Mouse (Mus musculus) CD4-positive, CD25-positive, alpha-beta regulatory T cell, adult 2 months (primary cell): ENCODE results near the gene 1700017D01Rik.
"Not testable (repeated sequence)": the region's sequence is repeated elsewhere in the genome, so short reads cannot be mapped to it uniquely, and the experiment has no call there.

Experiments
- DNase-seq: peaks from one replicate; pipeline ENCODE4 v3.0.0-alpha.2; 2012; ENCODE audit warnings: low read depth, low spot score

Gene 1700017D01Rik

GRCm38 (mm10) chr19:11130776-11131175 lies at the start of gene 1700017D01Rik:
1700017D01Rik (minus strand) TSS chr19:11130876.
- DNase-seq: not testable (repeated sequence)

DNA sequence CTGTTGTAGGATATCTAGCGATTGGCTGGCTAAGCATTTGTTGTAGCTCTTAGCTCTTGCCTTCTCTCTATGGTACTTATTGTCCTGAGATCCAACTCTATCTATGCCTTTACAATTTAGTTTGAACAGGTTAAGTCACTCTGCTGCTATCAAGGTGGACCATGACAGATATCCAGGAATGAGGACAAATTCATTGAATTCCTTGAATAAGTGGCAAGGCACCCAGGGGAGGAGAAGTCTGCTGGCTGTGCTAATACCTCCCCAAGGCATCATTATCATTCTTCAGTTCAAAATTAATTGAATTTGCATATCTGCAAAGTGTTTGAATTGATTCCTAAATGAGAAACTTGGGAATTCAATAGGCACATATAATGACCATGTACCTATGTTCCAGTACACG lies 46.8 kb upstream of the 1700017D01Rik start:
- no peak for DNase-seq

DNA sequence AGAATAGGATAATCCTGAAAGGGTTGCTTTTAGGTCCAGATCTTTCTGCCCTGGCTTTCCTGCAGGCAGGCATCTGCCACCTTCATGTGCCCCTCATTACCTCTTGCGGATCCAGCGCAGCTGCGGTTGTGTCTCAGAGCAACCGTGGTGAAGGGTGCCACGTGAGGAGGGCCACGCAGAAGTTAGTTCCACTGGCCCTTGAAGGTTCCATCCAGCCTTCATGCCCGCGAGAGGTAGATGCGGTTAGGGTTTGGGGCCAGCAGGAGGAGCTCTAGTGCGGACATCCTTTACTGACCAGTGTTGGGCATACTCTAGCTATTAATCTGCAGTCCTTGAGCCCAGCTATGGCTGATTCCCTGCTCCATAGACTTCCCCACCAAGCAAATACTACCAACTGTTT lies 34.5 kb upstream of the 1700017D01Rik start, which contains the start of gene 1700025F22Rik:
Gene 1700025F22Rik, minus strand, starts transcription at position 149 of the 400 bp plus-strand sequence.
- peak; percentile 57 for DNase-seq

- not testable (repeated sequence) for DNase-seq
These were observed 27.2 kb upstream of the 1700017D01Rik start for GRCm38 (mm10) chr19:11157890-11158289.

GRCm38 (mm10) chr19:11135336-11135735 lies 4.7 kb upstream of the 1700017D01Rik start:
- DNase-seq: no peak

- no peak for DNase-seq
These were observed 4.2 kb upstream of the 1700017D01Rik start for GRCm38 (mm10) chr19:11134852-11135251.

DNA sequence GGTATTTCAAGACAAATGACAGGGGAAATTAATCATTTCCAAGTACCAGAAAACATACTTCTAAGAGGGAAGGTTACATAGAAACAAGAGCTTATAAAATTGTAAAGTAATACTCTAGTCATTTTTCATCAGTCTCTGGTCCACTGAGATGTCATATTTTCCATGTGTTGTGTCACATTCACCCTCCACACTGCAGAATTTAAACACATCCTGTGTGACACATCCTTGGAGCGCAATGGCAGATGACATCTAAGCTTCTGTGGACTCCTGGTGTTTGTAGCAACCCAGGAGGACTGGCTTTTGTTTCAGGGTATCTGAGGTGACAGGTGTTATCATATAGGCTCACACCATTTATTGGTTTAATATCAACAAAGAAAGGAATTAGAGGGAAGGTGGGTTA lies 974 bp downstream of the 1700017D01Rik start:
- DNase-seq: peak; percentile 28

DNA sequence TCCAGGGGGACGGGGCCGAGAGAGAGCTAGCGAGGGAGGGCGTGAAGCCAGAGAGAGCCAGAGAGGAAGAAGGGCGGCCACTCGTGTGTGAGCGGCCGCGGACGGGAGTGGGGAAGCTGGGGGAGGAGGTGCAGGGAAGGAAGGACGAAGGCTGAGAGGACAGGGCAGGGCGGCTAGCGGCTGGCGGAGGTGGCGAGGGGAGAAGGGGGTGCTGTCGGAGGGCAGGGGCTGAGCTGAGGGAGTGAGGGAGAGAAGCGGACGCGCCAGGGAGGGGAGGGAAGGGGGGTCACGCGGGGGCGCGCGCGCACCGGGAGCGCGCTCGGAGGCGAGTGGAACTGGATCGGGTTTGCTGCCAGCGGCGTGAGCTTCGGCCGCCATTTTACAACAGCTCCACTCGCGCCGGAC lies 9.7 kb downstream of the 1700017D01Rik start:
- DNase-seq: peak; percentile 50

DNA sequence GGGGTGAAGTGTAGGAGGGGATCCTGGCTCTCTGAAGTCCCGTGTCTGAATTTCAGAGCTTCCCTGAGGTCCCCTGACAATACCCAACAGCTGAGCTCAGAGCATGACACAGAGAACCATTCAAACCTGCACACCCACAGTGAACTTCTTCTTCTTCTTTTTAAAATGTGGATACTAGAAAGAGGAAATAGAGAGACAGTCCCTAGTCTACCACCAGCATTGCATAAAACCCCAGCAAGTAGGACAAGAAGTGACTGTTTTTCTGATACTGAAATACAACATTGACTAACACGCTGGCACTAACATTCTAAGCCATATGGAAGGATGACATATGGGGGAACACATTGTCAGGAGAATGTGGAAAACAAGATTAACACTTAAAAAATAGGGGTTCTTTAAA lies 11.3 kb downstream of the 1700017D01Rik start:
- no peak for DNase-seq

- peak; percentile 13 for DNase-seq
These were observed 22.9 kb downstream of the 1700017D01Rik start for GRCm38 (mm10) chr19:11107746-11108145.

- no peak for DNase-seq
These were observed 28.8 kb downstream of the 1700017D01Rik start for GRCm38 (mm10) chr19:11101880-11102279.

DNA sequence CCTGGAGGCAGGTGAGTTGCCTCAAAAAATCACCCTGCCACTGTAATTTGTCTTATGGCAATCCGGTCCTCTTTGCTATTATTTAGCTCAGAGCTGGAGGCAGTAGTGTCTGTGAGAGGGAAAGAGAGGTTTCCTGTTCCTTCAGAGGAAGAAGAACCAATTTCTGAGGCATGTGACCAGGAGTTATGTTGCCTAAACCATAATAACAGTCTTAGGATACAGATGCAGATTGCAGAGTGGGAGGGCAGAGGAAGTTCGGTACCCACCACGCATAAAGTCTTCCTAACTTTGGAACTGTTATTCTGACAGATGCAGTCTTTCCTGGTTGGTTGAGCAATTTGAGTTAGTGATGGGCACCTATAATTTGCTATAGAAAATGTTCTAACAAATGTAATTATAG lies 32.3 kb downstream of the 1700017D01Rik start:
- no peak for DNase-seq

DNA sequence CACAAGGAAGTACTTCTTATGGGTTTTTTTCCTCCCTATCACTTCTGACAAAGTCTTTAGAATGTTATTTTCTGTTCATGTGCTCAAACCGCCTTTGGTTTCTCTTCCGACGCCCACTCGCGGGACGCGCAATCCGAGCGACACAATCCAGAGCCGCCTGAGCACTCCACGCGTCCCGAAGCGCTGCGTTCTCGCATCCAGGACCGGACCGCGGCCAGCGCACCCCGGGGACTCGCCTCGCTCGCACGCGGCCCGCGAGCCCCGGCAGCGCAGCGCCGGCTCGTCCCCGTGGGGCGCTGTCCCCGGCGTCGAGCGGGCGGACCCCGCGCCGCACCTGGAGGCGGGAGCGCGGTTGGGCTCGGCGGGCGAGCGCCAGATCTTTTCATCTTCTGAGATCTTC lies 38.5 kb downstream of the 1700017D01Rik start:
- peak; percentile 52 for DNase-seq

DNA sequence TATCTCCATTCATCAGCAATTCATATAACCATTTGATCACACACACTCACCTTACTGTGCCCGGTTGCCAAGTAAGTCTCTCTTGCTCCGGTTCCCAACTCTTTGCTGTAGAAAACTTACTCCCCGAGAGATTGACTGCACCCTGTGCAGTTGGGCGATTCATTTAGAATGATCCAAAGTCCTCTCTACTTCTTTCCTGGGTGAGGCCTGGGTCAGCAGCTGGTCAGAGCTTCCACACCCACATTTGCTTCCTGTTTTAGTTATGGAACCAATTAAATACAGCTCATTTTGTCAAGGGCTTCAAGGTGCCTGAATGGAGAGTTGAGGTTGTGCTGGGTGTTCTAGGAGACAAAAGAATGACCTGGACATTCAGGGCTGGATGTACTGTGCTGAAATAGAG lies 49.7 kb downstream of the 1700017D01Rik start, which contains the start of gene Ms4a8a:
Gene Ms4a8a, minus strand, starts transcription at position 169 of the 400 bp plus-strand sequence.
- DNase-seq: no peak

DNA sequence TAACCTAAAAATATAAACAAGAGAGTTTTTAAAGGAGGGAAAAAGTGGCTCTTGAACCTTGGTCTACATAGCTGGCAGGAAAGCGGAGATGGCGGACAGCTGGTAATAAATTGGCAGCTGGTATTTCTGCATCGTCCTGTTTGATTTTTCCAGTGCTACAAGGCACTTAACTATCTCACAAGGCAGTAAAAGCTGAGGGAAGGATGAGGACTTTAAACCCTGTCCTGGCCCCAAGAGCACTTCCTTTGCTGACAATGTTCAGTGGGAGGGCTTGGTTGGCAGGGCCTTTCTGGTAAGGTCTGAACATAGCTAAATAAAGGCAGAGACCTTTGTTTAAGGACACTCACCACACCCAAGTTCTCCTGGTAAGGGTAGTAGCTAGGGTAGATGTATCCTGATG lies 60.3 kb downstream of the 1700017D01Rik start:
- DNase-seq: no peak

GRCm38 (mm10) chr19:11065202-11065875 lies 65.3 kb downstream of the 1700017D01Rik start:
- DNase-seq: peak; percentile 57

DNA sequence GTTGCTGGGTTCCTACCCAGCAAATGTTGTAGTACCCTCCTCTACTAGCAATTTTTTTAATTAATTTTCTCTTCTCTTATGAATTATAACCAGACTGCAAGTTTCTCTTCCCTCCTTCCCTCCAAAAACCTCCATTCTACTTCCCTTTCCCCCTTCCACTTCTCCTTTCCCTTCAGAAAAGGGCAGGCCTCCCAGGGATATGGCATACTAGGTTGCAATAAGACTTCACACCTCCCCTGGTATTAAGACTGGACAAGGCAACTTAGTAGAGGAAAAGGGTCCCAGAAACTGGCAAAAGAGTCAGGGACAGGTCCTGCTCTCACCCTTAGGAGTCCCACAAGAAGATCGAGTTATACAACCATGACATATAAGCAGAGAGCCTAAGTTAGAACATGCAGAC lies 69.8 kb downstream of the 1700017D01Rik start:
- no peak for DNase-seq

DNA sequence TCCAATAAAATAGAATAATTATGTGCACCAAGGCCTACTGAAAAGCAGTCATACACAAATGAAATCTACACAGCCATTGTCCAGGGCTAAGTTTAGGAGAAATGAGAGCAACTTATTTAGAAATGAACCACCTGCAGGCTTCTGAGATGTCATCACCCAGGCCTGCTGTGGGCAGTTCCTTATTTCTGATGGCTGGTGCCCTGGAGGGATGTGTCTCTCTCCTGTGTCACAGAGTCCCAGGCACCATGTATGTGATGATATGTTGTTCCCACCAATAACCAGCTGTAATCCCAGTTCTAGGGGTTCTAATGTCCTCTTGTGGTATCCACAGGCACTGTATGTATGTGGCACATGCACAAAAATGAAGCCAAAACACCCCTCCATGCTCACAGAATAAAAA lies 70.7 kb downstream of the 1700017D01Rik start:
- DNase-seq: no peak

DNA sequence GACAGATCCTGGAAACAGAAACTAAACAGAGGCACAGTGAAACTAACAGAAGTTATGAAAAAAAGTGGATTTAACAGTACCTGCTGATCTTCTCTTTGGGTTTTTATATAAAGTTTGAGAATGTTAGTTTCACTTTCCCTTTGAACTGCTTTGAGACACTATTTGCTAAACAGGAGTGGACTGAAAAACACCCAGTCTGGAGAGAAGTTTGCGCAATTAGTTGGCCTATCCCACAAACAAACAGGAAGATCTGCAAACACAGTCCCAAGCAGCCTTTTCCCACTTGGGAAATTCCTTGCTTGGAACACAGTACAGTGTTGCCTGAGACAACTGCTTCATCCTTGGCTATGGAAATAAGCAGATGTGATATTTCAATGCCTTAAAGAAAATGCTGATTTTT lies 75.0 kb downstream of the 1700017D01Rik start:
- DNase-seq: peak; percentile 56

GRCm38 (mm10) chr19:11053277-11053676 lies 77.4 kb downstream of the 1700017D01Rik start:
- DNase-seq: no peak

DNA sequence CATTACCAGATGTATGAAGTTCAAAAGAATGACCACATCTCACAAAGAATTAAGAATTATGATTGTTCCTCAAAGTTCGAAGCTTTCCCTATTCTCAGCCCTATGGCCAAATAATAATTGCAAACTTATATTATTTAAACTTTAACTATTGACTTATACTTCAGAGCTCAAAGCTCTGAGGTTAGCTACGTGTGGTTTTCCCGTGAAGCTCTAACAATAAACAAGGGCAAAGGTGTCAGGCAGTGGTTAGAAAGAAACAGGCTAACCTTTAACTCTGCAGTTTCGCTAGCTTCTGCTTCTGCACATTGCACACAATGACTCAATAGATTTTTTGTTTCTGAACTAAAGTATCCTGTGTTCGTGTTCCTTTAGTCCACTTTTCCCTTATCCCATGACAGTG lies 77.8 kb downstream of the 1700017D01Rik start:
- DNase-seq: peak; percentile 63

- peak; percentile 71 for DNase-seq
These were observed 80.4 kb downstream of the 1700017D01Rik start for GRCm38 (mm10) chr19:11050286-11050685.

GRCm38 (mm10) chr19:11049426-11049825 lies 81.2 kb downstream of the 1700017D01Rik start:
- DNase-seq: peak; percentile 37
